Mouse (Mus musculus): Measurements from ENCODE around the gene Dhx29.

DNA sequence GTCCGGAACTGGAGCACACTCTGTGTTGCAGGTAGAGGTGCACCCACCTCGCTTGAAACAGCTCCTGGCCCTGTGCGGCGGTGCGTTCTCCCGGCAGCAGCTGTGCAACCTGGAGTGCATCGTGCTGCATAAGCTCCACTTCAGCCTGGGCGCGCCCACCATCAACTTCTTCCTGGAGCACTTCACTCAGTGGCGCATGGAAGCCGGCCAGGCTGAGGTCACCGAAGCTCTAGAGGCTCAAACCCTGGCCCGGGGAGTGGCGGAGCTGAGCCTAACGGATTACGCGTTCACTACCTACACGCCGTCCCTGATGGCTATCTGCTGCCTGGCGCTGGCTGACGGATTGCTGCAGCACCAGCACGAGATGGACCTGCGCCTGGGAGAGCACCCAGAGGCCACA, 62.3 kb downstream of the Dhx29 start:
- TF ChIP-seq CHD2 (IDR thresholded peaks at IDR 0.05; ENCODE audit: low read depth, low read length), result no peak
- no peak for TF ChIP-seq ZNF384 (IDR thresholded peaks at IDR 0.05; ENCODE audit: low read depth, low read length)

Data from ES-E14 (cell line).